Mouse (Mus musculus) yolk sac, embryonic 10.5 days (tissue): ENCODE data around the gene Mthfd1l.
A peak's percentile ranks its signal among the peaks of the same experiment; 100 is the strongest.

ENCODE experiments used
- DNase-seq: peaks from one replicate; pipeline ENCODE4 v3.0.0-alpha.2; 2017; ENCODE audit warnings: low spot score

Mthfd1l gene

DNA sequence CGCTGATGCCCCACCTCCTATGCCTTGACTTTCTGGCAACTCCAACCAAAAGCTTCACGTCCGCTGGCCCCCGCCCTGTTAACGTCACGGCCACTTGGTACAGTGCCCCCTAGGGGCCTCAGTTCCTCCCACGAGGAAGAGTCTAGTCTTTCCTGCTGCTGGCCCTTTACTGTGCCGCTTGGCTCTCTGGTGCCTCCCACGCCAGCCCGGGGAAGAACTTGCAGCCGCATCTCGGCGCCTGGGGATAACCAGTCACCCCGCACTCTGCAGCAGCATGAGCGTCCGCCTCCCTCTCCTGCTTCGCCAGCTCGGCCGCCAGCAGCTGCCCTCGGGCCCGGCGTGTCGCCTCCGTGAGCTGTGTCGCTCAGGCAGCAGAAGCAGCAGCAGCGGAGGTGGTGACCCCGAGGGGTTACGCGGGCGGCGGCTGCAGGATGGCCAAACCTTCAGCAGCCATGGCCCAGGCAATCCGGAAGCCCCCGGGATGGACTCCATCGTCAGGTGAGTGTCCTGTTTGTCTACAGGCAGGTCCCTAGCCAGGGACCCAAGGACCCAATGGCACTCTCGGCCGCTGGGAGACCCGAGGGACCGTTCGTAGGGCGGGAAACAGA is at the start of gene Mthfd1l:
Gene Mthfd1l (plus strand): TSS at position 138 of the 608 bp plus-strand sequence.
- DNase-seq, result peak; percentile 88

DNA sequence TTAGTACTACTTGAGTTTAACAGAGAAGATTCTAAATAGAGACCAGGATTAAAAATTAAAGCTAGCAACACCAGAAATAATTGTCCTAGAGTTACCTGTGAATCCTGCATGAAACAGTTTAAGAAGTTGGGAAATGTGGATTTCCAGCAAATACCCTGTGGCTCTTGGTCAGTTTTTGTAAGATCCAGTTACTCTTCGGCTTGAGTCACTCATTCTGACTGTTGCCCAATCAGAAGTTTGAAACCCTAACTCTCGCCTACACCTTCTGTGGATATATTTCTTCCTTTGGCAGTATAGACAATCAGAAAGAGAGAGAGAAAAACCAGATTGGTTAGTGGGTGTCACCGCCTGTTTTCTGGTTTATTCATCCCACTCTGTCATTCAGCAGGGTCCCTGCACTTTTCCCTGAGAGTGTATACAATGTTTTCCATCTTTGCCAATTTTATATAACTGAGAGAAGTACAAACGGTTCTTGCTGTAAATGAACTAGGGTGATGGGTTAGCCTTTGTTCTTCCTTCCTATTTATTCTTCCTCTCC is 44.8 kb upstream of the Mthfd1l start:
- no peak for DNase-seq

DNA sequence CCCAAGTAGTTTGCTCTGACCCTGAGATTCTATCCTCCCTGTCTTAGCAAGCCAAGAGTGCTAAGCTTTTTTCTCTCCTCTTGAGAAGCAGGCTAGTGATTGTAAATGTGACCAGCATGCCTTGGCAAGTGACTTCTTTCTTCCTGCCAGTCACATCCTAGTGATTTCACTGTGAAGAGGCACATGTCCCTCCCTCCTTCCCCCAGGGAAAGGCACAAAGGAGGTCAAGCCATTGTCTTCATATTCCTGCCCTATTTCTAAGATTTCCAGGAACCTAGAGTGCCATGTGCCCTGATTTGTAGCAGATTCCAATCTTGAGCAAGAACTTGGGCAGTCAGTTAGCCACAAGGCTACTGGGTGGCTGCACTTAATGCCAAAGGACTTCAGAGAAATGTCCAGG is 41.1 kb upstream of the Mthfd1l start:
- no peak for DNase-seq

DNA sequence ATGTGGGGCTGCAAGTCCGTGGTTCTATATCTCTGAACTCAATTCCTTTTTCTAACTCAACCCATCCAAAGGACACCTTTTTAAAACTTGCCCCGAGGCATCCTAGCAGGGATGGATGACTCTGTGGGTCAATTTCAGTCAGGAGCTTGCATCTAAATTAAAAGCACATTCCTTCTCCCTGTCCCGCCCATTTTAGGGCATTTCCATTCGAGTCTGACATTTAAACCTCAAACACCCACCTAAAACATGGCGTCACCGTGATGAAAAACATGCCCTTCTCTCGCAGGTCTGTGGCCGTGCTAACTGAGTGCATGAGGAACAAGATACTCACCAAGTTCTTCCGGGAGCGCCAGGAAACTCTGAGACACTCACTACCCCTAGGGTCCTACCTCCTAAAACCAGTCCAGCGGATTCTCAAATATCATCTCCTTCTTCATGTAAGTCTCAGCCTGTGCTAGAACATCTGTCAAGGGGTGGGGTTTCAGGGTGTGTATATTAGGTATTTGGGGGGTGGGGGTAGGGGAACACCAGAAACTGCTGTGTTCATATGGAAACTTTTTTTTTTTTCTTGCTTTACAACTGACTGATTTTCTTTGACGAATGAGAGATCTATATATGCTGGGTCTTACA is 39.5 kb upstream of the Mthfd1l start:
- DNase-seq, result no peak

DNA sequence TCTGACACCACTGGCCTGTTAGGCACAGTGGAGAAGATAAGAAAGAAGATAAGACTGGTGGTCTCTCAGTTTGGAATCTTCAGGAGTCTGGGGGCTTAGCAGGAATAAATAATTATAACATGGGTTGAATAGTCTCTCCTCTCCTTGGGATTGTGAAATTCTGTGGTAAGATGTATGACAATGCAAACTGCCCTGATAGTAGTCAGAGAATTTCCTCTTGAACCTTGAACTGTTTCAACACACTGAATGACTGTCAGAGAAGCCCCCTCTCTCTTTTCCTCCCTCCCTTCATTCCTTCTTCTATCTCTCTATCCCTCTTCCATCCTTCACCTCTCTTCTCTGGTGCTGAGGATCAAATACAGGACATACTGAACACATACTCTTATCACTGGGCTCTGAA is 36.1 kb upstream of the Mthfd1l start:
- DNase-seq, result no peak

DNA sequence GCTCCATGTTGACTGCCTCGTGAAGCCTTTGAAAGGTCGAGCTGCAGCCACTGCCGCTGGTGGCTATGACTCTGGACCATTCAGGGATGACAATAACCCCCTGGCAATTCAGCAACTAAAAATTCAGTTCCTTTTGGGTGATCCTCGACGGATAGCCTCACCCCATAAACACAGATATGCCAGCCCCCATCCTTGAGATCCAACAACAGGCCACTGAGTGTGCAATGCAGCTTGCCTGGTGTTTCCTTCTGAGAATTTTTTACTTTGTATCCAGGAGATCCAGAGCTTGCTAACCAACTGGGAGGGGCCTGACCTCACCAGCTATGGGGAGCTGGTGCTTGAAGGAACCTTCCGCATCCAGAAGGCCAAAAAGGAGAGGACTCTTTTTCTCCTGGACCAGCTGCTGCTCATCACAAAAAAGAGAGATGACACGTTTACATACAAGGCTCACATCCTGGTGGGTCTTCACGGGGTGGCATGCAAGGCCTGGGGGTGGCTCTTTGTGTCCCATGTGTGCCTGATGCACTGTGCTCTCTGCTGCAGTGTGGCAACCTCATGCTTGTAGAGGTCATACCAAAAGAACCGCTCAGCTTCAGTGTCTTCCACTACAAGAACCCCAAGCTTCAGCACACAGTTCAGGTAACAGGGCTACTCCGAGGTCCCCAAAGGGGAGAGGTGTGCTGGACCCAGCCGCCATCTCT is 32.9 kb upstream of the Mthfd1l start:
- DNase-seq, result no peak

DNA sequence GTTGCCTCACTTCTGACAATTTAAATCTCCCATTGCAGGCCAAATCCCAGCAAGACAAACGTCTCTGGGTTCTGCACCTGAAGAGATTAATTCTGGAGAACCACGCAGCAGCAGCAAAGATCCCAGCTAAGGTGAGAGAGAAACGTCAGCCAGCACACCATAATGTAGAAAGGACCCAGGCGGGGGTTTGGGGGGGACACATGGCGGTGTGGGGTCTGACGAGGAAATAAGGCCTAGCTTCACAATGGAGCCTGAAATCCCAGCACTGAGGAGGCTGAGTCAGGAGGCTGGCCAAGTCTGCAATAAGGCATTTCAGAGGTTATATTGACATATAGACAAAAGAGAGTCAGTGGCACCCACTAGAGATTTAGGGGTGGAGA is 32.3 kb upstream of the Mthfd1l start:
- DNase-seq, result no peak

DNA sequence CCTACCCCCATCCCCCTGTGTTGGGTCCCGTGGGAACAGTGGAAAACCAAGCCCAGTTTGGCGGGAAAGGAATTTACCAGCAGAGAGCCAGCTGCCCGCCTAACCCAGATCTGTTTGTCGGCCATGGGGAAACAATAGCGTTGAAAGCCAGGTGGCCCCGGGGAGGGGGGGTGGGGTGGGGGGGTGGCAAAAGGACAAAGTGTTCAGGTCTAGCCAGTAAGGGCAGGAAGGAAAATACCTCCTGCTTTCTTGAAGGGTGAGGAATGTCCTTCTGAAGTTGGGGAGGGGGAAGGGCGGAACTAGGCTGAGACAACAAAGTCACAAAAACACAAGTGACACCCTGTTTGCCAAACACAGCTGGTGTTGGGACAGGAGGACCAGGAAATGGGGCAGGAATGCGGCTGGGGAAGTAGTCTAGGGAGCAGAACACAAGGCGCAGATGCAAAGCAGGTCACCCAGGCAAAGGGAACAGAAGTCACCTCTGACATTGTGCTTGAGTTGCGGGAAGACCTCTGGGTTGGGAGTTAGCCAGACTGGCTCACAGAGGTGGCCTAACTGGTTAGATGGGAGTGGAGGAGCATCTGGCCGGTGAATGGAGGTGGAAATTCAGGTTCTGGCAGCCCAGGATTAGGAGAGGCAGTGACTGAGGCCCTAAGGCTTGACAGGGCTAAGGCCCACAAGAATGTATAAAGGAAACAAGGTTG is 31.7 kb upstream of the Mthfd1l start:
- peak; percentile 21 for DNase-seq

DNA sequence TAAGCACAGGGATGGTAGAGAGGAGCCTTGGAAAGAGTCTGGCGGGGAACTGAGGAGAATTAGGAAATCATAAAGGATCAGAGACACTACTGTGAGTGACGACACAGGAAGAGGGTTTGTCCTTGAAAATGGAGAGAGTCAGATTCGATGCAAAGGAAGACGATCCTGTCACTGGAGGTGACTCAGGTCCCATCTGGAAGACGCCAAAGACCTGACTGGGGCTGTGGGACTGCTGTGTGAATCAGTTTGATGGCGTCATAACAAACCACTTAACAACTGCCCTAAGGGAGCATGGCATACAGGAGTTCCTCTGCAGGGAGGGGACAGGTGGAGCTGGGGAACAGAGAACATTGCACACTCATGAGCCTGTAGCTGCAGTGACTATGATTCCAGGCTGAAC is 30.6 kb upstream of the Mthfd1l start:
- DNase-seq, result no peak

DNA sequence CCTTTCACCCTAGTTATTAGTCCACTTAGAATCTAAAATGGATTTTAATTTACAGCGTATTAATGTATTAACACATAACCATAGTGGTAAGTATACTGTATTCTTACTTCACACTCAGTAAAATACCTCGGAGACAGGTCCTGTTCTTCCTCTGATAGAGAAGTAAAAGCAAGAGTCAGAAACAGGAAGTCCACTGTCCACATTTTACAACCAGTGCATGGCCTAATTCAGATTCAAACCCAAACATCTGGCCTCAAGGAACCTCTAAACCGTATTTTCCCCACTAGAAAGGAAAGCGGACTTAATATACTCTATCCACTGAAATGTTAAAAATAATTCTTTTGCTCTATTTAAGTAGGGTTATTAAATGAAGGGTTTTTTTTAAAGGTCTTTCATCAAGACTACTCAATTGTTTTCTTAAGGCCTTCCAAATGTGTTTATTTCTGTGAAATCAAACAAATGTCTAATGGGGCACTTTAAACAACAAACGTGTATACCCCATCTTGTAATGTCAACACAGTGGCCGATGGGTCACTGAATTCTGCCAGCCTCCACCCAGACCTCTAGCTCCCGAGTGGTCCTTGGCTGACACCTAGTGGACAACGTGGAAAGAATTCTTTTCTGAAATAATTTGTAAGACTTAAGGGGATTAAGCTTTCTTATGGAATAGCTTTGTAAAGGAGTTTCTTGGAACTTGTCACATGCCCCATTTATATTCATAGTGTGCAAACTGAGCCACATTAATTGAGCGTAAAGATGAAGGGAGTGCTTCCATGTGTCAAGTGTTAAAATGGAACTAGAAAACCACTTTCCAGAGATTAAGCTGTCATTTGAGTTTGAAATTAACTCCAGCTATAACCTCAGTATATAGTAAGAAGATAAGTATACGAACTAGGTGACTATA is 29.2 kb upstream of the Mthfd1l start:
- peak; percentile 39 for DNase-seq

DNA sequence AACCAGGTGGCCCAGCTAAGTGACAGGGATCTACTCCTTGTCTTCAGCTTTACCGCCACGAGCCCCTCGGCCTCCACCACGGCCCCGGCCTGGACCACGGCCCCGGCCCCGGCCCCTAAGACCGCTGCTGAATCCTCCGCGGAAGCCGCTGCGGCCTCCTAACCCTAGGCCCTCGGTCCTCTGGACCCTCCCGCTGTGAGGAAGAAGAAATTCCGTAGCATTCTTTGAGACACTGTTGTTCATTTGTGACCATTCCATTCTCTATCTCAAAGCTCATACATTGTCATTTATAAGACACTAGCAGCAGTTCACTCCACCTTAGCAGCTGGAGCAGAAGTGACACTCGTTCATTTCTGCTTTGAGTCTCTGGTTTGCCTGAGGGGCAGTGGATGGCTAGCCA is 26.0 kb upstream of the Mthfd1l start:
- no peak for DNase-seq

DNA sequence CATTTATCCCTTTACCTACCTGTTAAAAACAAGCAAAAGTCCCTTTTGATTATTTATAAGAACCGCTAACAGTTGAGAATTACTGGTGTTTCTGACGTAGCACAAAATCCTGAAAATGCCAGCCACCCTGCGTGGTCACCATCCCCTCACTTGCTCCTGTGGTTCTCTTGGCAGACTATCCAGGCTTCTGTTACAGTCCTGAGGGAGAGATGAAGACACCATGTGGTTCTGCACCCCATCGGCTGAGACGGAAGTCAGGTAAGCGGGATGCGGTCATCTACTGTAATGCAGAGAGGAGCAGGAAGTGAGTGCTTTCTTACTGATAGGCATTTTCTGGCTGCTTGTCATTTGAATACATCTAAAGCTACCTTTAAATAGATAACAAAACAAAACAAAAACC is 25.6 kb upstream of the Mthfd1l start:
- no peak for DNase-seq

DNA sequence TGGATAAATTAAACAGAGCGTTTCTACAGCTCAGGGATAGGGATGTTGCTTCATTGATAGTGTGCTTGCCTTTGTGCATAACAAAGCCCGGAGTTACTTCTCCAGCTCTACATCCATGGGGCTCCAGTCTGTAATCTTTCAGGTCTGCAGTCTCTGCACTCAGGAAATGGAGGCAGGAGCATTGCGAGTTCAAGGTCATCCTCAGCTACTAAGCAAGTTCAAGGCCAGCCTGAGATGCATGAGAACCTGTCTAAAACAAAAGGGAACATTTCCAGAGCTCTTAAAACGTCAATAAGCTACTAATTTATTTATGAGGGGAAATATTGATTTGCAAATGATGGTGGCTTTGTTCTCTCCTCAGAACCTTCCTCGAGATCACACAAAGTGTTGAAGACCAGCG is 23.6 kb upstream of the Mthfd1l start:
- DNase-seq, result no peak

DNA sequence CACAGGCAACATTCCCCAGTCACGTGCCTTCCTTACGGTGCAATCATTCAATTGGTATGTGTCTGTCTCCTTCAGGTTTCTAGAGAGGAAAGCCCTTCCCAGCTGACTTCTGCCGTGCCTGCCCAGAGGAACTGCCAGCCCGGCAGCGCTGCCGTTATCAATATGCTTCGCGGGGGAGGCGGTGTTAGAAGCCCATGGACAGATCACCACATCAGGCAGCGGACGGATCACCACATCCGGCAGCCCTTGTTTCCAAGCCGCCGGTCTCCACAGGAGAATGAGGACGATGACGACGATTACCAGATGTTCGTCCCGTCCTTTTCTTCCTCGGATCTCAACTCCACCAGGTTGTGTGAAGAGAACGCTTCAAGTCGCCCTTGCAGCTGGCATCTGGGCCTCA is 16.4 kb upstream of the Mthfd1l start:
- no peak for DNase-seq

DNA sequence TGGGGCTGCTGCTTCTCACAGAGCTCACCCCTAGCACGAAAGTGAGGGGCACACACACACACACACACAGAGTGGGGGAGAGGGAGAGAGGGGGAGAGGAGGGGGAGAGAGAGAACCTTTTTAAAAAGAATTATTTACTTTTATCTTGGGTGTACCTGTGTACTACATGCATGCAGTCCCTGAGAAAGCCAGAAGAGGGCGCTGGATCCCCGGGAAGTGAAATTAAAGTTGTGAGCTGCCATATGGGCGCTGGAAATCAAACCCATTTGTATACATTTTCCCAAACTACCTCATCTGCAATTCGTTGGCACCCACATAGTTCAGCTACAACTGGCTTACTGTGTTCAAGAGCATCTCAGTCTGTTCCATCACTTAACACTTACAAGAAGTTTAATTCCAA is 14.3 kb upstream of the Mthfd1l start:
- DNase-seq, result no peak

DNA sequence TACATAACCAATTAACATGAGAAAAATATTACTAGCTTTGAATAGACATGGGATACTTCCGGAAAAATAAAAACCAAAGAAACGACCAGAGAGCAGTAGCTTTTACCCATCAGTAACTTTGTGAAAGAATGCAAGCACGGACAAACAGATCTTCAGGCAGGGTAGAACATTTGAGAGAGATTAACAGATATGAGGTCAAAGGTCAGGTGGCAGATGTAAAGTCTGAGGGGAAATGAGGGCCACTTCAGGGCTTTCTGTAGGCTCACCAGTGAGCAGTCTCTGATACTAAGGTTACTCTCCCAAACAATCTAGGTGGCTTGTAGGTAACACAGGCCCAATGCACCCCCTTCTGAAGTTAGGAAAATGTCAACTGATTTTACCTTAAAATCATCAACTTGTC is 3.9 kb upstream of the Mthfd1l start:
- peak; percentile 38 for DNase-seq

DNA sequence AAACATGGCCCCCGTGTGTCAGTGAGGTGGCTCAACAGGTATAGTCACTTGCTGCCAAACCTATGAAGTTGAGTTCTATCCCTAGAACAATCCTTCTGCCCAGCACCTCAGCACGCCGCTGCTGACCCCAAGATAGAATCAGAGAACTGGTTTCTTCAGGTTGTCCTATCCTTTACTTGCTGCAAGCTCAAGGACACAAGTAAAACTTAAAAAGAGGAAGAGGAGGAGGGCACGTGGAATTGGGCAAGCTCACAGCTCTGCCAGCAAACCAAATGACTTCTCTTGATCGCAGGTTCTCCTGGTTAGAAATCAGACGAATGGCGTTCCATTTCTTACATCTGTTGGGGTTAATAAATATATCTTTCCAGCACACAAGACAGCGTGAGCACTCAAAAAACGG is 681 bp upstream of the Mthfd1l start:
- no peak for DNase-seq

DNA sequence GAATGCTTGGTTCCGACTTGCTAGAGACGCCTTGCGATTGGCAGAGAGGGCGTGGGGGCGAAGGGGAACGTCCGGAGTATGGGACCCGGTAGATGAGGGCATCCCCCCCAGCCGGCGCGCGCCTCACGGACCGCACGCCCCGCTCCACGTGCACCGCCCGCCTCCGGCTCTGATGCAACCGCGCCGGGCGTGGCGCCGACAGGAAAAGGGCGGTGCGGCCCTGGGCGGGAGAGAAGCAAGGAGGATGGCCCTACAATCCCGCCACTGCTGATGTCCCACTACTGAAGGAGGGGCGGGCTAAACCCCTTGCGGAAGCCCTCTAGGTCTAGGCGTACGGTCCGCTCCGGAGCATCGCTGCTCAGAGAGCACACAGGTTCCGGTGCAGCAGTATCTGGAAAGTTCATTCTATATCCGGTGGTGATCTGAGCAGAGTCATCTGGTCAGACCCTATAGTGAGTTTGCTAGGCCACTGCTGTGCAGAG is 712 bp downstream of the Mthfd1l start:
- DNase-seq, result peak; percentile 92

DNA sequence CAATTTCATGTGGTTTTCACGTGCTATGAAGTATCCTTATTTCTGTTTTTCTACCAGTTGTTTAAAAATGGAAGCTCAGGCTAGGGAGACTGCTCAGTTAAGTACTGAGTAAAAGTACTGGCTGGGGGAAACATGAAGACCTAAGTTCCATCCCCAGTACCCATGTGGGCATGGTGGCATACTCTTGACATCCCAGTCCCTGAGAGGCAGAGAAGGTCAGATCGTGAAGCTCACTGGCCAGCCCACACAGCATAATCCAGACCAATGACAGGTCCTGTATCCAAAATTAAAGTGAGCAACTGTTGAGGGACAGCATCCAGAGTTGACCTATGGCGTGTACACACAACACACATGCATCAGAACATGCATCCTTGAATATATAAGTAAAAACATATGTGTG is 1.5 kb downstream of the Mthfd1l start:
- no peak for DNase-seq

DNA sequence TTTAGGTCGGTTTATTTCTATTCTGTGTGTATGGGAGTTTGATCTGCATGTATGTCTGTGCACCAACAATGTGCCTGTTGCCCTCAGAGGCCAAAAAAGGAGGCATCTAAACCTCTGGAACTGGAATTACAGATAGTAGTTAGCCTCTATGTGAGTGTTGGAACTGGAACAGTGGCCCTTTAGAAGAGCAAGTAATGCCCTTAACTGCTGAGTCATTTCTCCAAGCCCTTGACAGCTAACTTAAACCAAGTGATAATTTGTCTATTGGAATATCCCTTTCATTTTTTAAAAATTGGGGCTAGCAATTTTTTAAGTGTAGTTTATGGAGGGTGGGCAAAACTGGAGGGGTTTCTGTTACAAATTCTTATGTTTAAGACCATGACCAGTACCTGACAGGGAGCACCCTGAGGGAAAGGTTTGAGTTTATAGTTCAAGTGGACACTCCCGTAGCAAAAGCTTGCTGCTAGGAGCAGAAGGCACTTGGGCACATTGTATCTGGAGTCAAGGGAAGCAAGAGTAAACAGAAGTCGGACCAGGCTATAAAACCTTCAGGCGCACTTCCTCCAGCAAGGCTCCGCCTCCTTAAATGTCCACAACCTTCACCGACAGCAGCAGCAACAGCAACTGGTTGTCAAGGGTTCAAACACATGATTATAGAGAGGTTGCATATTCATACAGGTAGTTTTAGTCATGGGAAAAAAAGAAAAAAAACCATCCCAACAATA is 3.1 kb downstream of the Mthfd1l start:
- peak; percentile 73 for DNase-seq

DNA sequence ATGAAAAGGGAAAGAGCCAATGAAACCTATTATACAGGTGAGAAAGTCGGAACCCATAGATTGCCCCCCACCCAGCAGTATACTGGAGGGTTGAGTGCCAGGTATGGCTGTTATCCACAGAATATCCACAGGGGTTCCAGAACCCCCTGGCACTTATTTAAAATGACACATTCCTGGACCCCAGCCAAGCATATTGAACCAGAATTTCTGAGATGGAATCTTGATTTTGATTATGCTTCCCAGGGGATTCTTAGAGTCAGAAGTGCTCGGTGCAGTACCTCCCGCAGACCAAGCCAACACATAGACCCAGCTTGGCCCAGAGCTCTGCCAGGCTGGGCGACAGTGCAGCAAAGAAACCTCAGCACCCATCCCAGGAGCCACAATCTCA is 3.7 kb downstream of the Mthfd1l start:
- DNase-seq, result no peak
